Mouse (Mus musculus) layer of hippocampus, postnatal 25 days (tissue): ENCODE results near the gene Pde4c. TPM values are rescaled to one million over a fixed set of nuclear protein-coding genes. Genes with fewer than 3 reads are reported as not detected.
A peak's percentile ranks its signal among the peaks of the same experiment; 100 is the strongest.

Experiments used
- DNase-seq, 2 experiments: peaks; one replicate each; pipeline ENCODE4 v3.0.0; 2022; ENCODE audit warnings: mixed read lengths in 2 of 2, low spot score in 1 of 2; ENCODE audit errors: extremely low spot score in 1 of 2
- total RNA-seq, 2 experiments: library from RNA; stranded (reverse); gene quantifications; 2 replicates each; pipeline ENCODE4 v1.2.3; 2021

Gene Pde4c
- total RNA-seq, 2 experiments from 2014 or later, result 0.89 to 1.2 TPM

DNA sequence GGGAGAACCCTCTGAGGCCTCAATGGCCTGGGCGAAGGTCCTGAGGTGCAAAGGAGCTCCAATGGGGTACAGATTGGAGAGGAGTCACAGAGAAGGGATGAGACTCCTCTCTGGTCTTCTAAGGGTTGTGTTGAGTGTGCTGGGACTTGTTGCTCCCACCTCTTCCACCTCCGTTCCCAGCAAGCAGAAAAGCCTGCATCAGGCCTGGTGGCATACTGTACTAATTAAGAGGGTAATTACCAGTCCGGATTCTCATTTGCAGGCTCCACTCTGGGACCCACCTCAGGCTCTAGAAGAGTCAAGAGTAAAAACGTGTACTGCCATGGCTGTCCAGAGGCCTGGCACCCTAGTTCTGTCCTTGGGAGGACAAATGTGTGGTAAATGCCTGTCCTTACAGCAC is 26.6 kb upstream of the Pde4c start:
- no peak for DNase-seq

GRCm38 (mm10) chr8:70697366-70698250 is 25.9 kb upstream of the Pde4c start:
- no peak for DNase-seq

GRCm38 (mm10) chr8:70698310-70699109 is 25.0 kb upstream of the Pde4c start, which contains the start of gene Jund:
Gene Jund, plus strand, starts transcription at chr8:70698949.
- DNase-seq, result peak; percentile 96 to 98

GRCm38 (mm10) chr8:70699116-70699833 is 24.2 kb upstream of the Pde4c start:
- DNase-seq, result peak in 1 of 2 experiments; percentile 52

DNA sequence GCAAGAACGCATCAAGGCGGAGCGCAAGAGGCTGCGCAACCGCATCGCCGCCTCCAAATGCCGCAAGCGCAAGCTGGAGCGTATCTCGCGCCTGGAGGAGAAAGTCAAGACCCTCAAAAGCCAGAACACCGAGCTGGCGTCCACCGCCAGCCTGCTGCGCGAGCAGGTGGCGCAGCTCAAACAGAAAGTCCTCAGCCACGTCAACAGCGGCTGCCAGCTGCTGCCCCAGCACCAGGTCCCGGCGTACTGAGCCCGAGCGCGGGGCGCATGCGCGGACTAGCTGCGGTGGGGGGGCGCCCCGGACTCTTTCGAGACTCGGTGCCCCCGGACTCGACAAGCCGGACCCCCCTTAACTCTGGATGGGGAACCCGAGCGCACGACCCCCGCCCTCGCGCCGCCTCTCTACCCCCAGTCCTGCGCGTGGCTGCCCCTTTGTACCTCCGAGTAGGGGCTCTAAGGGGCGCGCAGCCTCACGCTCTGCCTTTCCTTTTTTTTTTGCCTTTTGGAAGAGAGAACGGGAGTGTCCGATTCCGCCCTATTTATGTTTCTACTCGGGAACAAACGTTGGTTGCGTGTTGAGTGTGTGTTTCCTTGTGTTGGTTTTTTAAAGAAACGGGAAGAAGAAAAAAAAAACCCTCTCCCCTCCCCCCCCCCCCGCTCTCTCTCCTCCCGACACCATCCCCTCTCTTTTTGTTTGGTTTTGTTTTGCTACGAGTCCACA is 23.5 kb upstream of the Pde4c start:
- DNase-seq, result peak; percentile 69 to 76

DNA sequence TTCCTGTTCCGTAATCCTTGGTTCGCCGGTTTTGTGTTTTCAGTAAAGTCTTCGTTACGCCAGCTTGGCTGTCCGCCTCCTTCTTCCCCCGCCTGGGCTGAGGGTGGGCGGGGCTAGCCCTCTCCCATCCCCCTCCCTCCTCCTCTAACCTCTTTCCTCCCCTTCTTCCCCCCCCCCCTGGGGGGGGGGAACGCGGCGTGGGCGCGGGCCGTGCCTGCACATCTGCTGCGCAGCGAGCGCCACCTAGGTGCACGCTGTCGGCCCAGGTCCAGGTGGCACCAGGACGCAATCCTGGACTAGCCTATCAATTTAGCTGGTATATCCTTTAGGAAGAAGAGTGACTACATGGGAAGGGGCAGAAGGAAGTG is 23.0 kb upstream of the Pde4c start:
- DNase-seq, result peak; percentile 68 to 70

DNA sequence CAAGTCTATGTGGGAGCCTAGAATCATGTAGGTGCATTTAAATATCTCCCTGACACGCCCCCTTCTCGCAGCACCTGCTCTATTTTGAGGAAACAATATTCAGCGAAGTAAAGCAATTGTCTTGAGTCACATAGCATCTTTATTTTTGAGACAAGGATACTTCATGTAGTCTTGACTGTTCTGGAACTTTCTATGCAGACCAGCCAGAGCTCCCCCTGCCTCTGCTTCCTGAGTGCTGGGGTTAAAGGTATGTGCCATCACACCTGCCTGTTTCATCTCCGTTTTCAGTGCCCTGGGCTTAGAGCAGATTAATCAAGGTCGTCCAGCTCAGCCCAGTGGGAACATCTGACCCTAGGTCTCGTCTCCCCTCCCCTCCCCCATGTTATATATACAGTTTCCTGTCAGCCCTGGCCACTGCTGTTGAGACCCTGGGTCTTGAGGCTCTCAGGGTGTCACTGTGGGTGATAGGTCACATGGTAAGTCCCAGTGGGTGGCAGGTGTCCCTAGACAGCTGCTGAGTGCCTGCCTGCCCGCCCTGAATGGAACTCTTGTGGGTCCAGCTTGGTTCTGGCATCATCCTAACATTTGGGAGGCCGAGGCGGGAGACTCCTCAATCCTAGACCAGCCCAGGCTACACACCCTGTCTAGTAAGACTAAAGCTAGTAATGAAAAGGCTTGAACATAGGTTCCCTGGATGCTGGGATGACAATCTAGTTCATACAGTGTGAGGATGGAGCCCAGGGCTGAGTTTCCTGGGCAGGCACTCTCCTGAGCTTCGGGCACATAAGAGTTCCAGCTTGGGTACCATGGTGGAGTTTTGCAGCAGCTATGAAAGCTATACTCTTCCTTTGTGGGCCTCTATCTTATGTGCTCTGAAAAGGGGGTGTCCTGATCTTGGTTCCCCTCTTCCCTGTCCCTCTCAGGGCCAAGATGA is 22.2 kb upstream of the Pde4c start:
- DNase-seq, result no peak

DNA sequence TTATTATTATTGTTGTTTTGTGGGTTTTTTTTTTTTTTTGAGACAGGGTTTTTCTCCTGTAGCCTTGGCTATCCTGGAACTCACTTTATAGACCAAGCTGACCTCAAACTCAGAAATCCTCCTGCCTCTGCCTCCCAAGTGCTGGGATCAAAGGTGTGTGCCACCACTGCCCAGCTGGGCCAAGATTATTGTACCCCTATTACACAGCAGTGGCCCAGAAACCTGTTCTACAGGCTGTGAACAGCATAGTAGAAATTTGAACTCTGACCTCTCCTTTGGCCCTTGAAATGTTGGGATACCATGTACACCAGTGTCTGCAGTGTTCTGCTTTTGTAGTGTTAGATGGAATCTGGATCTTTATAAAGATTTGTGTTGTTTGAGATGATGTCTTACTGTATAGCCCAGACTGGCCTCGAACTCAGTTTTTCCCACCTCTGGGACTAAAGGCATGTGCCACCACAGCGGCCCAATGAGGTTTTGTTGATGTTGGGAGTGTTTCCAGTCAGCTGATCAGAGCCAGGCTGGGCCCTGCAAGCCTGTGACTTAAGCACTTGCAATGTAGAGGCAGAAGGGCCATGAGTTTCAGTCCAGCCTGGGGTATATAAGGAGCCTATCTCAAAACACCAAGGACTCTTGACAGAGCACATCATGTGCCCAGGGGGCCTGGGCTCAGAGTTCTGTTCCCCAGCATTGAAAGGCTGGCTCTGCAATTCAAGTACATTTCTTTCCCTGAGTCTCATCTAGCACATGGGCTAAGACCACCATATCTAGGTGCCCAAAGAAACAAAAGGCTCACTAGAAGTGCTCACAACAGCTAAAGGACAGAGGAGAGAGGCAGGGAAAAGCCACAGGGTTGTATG is 21.3 kb upstream of the Pde4c start:
- no peak for DNase-seq

- peak in 1 of 2 experiments; percentile 30 for DNase-seq
Observed at GRCm38 (mm10) chr8:70702842-70703182, 20.7 kb upstream of the Pde4c start.

DNA sequence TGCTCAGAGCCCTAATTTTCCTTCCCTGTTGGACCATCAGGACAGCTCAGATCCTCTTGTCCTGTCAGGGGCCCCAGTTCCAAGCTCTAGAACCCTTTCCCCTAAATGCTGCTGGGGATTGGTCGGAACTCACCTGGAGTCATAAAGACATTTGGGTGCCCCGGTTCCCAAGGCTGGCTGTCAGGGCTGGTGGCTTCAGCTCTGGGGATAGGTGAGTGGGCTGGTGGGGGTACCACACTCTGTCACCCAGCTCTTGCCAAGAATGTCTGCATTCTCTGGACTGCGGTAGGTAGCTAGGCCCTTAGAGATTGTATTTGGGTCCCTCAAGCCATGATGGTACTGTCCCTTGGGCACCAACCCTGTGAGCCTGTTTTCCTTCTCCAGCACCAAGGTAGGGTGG is 20.2 kb upstream of the Pde4c start, which contains the start of gene Iqcn:
Gene Iqcn, plus strand, starts transcription at position 171 of the 400 bp plus-strand sequence.
- no peak for DNase-seq

DNA sequence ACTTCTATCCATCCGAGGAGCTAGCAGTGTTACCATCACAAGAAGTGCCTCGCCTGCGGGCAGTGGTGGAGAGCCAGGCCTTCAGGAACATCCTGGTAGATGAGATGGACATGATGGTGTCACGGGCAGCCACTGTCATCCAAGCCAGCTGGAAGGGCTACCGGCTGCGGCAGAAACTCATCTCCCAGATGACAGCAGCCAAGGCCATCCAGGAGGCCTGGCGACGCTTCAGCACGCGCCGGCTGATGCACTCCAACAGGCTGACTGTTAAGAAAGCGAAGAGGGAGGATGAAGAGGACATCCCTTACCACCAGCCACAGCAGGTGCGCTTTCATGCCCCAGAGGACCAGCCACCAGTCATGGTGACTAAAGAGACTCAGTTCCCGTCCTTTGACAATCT is 15.2 kb upstream of the Pde4c start:
- DNase-seq, result no peak

DNA sequence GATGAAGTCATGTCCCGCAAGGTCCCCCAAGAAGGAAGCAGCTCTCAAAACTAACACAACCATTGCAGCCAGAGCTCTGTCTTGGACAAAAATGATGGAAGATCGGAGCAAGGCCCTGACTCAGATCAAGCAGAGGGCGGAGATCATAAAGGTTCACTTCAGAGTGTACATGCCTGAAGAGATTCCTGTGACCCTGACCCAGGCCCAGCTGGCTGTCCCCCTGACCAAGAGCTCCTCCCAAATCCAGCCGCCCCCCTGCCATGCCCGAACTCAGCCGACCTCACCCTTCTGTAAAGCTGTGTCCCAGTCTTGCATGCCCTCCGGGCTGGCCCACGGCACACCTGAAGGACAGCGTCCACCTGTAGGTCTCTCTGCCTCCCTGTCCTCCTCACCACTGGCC is 13.7 kb upstream of the Pde4c start:
- DNase-seq, result no peak

- DNase-seq, result no peak
Observed at GRCm38 (mm10) chr8:70710296-70710695, 13.2 kb upstream of the Pde4c start.

GRCm38 (mm10) chr8:70711041-70711440 is 12.5 kb upstream of the Pde4c start:
- DNase-seq, result no peak

DNA sequence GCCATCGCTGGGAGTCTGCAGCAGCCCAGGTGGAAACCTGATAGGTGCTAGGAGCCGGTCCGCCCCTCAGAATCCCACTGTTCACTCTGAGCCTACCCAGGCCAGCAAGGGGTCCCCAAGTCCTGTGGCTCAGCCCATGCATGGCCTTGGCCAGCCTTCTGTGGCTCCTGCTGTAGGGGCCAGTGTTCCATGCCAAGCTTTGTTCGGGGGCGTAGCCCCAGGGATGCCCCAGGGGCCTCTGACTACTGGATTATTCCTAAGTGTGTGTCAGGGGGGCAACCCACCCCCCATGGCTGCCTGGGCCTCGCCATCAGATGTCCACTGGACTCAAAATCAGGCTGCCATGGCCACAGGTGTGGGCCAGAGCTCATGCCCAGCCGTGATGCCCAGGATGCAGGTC is 9.5 kb upstream of the Pde4c start:
- no peak for DNase-seq

GRCm38 (mm10) chr8:70715086-70715485 is 8.4 kb upstream of the Pde4c start:
- no peak for DNase-seq

- no peak for DNase-seq
Observed at GRCm38 (mm10) chr8:70716521-70717400, 6.8 kb upstream of the Pde4c start.
